In genomic region chr11:36677321-36678056, GRCm38 (mm10) we compare ENCODE assay signal across 8 mouse cellular contexts.
A peak's percentile ranks its signal among the peaks of the same experiment; 100 is the strongest.
DNase-seq lines count a peak whose midpoint lies in the region; ATAC-seq and TF ChIP-seq lines count a peak whose summit lies in the region.

No protein-coding gene starts in this region.

- peak overlapping the region; percentile 67 for H3K9ac ChIP-seq in hindbrain, embryonic 11.5 days (ENCODE audit: low read depth, low read length)
- H3K9ac ChIP-seq in midbrain, embryonic 14.5 days (replicated peaks; ENCODE audit: low read length), result peak overlapping the region; percentile 81

- peak; percentile 92 for ATAC-seq in hindbrain, embryonic 11.5 days (ENCODE audit: low FRiP score)
- ATAC-seq in midbrain, embryonic 14.5 days (ENCODE audit: low FRiP score, low TSS enrichment), result peak; percentile 88

- DNase-seq in testis, postnatal 14 days (ENCODE audit: low spot score), result no peak
- DNase-seq in embryo, embryonic 9.5 days (ENCODE audit: extremely low spot score), result peak; percentile 76
- DNase-seq in hindbrain, embryonic 11.5 days (ENCODE audit: low spot score), result peak; percentile 77
- peak; percentile 38 for DNase-seq in left cerebral cortex, adult 11 months (ENCODE audit: low spot score)
- peak; percentile 91 for DNase-seq in midbrain, embryonic 14.5 days
- no peak for DNase-seq in gastrocnemius, postnatal 4 days (ENCODE audit: low spot score in 2 of 2)
- no peak for DNase-seq in thymus, postnatal 25 days

- TF ChIP-seq CTCF in testis, adult 2 months (IDR thresholded peaks at IDR 0.05; ENCODE audit: control insufficient read depth, insufficient read depth, insufficient replicate concordance, low read depth, low read length), result no peak

- H3K4me2 ChIP-seq in hindbrain, embryonic 11.5 days (replicated peaks; ENCODE audit: low read depth, low read length), result peak overlapping the region; percentile 51
- H3K4me2 ChIP-seq in midbrain, embryonic 14.5 days (ENCODE audit: low read length), result peak overlapping the region; percentile 66

- under 1% methylated on average over 23 of the region's 23 CpGs for WGBS in hindbrain, embryonic 11.5 days
- under 1% methylated on average over 23 of the region's 23 CpGs for WGBS in midbrain, embryonic 14.5 days

- H3K27me3 ChIP-seq in testis, adult 2 months (ENCODE audit: control insufficient read depth, insufficient read depth, low read length), result no peaks in the 10 kb centered on the region
- H3K27me3 ChIP-seq in hindbrain, embryonic 11.5 days (ENCODE audit: control insufficient read depth, insufficient read depth, low read length), result no peaks in the 10 kb centered on the region
- no peaks in the 10 kb centered on the region for H3K27me3 ChIP-seq in midbrain, embryonic 14.5 days (ENCODE audit: control insufficient read depth, insufficient read depth, low read length)

- no peak for TF ChIP-seq POLR2A in testis, adult 2 months (IDR thresholded peaks at IDR 0.05; ENCODE audit: control insufficient read depth, low read depth, low read length)

- no peaks in the 10 kb centered on the region for H3K9me3 ChIP-seq in hindbrain, embryonic 11.5 days (ENCODE audit: control insufficient read depth, low read length)
- H3K9me3 ChIP-seq in midbrain, embryonic 14.5 days (ENCODE audit: control insufficient read depth, low read length), result no peaks in the 10 kb centered on the region

- no peak overlapping the region for H3K27ac ChIP-seq in testis, adult 2 months (ENCODE audit: control insufficient read depth, insufficient read depth, low read depth, low read length)
- H3K27ac ChIP-seq in hindbrain, embryonic 11.5 days (ENCODE audit: low read depth, low read length), result peak overlapping the region; percentile 95
- peak overlapping the region; percentile 96 for H3K27ac ChIP-seq in midbrain, embryonic 14.5 days (replicated peaks; ENCODE audit: low read depth, low read length)

- H3K36me3 ChIP-seq in testis, adult 2 months (ENCODE audit: control insufficient read depth, insufficient read depth, low read length), result no peaks in the 10 kb centered on the region
- no peaks in the 10 kb centered on the region for H3K36me3 ChIP-seq in hindbrain, embryonic 11.5 days (ENCODE audit: control insufficient read depth, insufficient read depth, low read length)
- H3K36me3 ChIP-seq in midbrain, embryonic 14.5 days (ENCODE audit: control insufficient read depth, insufficient read depth, low read length), result no peaks in the 10 kb centered on the region

- 0 out of 2 replicates have a peak overlapping the region, but pooled peaks have one; percentile 19 for H3K4me3 ChIP-seq in testis, adult 2 months (ENCODE audit: control insufficient read depth, low read depth, low read length)
- H3K4me3 ChIP-seq in hindbrain, embryonic 11.5 days (ENCODE audit: low read depth, low read length), result peak overlapping the region; percentile 42
- H3K4me3 ChIP-seq in midbrain, embryonic 14.5 days (replicated peaks; ENCODE audit: low read depth, low read length), result peak overlapping the region; percentile 50

- no peaks in the 10 kb centered on the region for H3K4me1 ChIP-seq in testis, adult 2 months (ENCODE audit: control insufficient read depth, insufficient read depth, low read length)
- H3K4me1 ChIP-seq in hindbrain, embryonic 11.5 days (replicated peaks; ENCODE audit: control insufficient read depth, insufficient read depth, low read length), result no peaks in the 10 kb centered on the region; the same call in 1 of the 2 replicates
- peaks cover 40% of the 10 kb centered on the region for H3K4me1 ChIP-seq in midbrain, embryonic 14.5 days (ENCODE audit: control insufficient read depth, insufficient read depth, low read length)

Comparison
In these comparisons a context has a peak if more than half of its experiments do, and no peak if none do; other contexts are left out.
1. DNase-seq: peak in embryo, embryonic 9.5 days (single experiment), hindbrain, embryonic 11.5 days (single experiment), left cerebral cortex, adult 11 months (single experiment) and midbrain, embryonic 14.5 days (single experiment); none in testis, postnatal 14 days (single experiment), gastrocnemius, postnatal 4 days (0 of 2) and thymus, postnatal 25 days (single experiment).
2. Peak in every context shown above with its lines, with median percentiles within 50 percentile points of each other: H3K4me3 ChIP-seq.